Mouse (Mus musculus): ENCODE data around the gene Tbc1d1.

Tbc1d1 gene

GRCm38 (mm10) chr5:64279668-64280067, 123.6 kb downstream of the Tbc1d1 start:
- peak; percentile 50 for DNase-seq (ENCODE audit: low spot score)

DNA sequence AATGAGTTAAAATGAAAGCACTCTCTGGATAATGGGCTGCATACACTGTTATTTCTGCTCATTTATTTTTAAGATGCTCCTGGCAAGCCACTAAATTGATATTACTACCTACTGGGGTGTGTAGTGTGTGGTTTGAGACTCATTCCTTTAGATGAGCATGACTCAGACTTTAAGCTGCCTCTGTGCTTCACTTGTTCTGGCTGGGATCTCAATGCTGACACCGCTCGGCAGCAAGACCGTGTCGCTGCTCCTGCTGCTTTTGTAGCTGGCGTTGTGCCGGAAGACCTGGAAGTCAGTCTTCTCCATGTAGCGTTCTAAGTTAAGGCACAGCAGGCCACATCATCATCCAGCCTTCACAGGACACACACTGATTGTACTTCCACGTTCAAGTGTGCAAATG, 124.1 kb downstream of the Tbc1d1 start:
- DNase-seq (ENCODE audit: low spot score), result no peak

DNA sequence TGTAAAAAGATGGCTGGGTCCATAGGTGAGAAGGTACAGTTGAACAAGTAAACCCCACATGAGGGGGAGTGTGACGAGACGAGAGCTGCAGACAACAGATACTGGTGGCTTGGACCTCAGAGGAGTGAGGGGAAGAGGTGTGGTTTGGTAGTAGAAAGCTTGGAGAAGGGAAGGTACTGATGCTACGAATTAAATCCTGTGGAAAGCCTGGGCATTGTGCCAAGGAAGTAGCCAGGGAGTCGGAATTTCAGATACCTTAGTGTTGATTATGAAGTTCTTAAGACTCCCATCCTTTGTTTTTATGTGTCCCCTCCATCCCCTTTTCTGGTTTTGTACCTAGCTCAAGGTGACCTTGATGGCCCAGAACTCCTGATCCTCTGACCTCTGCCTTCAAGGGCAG, 124.5 kb downstream of the Tbc1d1 start:
- no peak for DNase-seq (ENCODE audit: low spot score)

- DNase-seq (ENCODE audit: low spot score), result no peak
These were observed 125.6 kb downstream of the Tbc1d1 start for GRCm38 (mm10) chr5:64281674-64282073.

GRCm38 (mm10) chr5:64282594-64282993, 126.5 kb downstream of the Tbc1d1 start:
- no peak for DNase-seq (ENCODE audit: low spot score)

DNA sequence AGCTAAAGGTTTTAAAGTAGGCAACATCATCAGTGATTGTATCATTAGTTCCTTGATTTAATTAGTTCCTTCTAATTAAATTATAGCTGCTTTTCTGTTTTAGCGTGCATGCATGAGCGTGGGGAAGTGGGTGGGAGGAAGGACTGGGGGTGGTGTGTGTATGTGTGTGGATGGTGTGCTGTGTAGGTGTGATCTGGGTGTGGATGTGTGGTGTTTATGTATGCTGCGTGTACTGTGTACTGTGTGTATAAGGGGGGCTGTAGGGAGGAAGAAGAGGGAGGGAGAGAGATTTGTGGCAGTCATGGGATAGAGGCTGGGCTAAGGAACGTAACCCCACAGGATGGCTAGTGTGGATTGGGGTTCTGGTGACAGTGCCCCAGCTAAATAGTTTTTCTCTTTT, 129.2 kb downstream of the Tbc1d1 start:
- no peak for DNase-seq (ENCODE audit: low spot score)

GRCm38 (mm10) chr5:64285851-64286250, 129.7 kb downstream of the Tbc1d1 start:
- no peak for DNase-seq (ENCODE audit: low spot score)

DNA sequence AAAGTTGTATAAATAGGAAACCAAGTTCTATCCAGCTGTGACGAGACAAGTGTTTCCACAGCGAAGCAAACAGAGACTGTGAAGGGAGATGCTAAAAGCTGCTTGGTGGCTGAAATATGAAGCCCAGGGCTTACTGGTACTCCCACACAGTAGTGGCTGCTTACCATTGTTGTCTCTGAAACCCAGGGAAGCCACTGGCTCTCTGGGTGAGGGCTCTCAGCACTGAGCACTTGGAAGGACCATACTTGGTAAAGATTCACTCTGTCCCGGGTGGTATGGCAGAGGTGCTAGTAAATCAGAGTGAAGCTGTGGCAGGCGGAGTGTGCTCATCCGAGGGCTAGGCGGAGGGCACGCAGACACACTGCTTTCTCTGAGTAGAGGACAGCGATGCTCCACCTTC, 131.2 kb downstream of the Tbc1d1 start:
- no peak for DNase-seq (ENCODE audit: low spot score)

- no peak for DNase-seq (ENCODE audit: low spot score)
These were observed 132.2 kb downstream of the Tbc1d1 start for GRCm38 (mm10) chr5:64288031-64288928.

- peak; percentile 59 for DNase-seq (ENCODE audit: low spot score)
These were observed 133.3 kb downstream of the Tbc1d1 start for GRCm38 (mm10) chr5:64289202-64290060.

GRCm38 (mm10) chr5:64290061-64290345, 133.9 kb downstream of the Tbc1d1 start:
- peak; percentile 57 for DNase-seq (ENCODE audit: low spot score)

GRCm38 (mm10) chr5:64291657-64292056, 135.6 kb downstream of the Tbc1d1 start:
- DNase-seq (ENCODE audit: low spot score), result no peak

GRCm38 (mm10) chr5:64295621-64296020, 139.5 kb downstream of the Tbc1d1 start:
- no peak for DNase-seq (ENCODE audit: low spot score)

GRCm38 (mm10) chr5:64296328-64296727, 140.2 kb downstream of the Tbc1d1 start:
- no peak for DNase-seq (ENCODE audit: low spot score)

GRCm38 (mm10) chr5:64297100-64297499, 141.0 kb downstream of the Tbc1d1 start:
- DNase-seq (ENCODE audit: low spot score), result no peak

DNA sequence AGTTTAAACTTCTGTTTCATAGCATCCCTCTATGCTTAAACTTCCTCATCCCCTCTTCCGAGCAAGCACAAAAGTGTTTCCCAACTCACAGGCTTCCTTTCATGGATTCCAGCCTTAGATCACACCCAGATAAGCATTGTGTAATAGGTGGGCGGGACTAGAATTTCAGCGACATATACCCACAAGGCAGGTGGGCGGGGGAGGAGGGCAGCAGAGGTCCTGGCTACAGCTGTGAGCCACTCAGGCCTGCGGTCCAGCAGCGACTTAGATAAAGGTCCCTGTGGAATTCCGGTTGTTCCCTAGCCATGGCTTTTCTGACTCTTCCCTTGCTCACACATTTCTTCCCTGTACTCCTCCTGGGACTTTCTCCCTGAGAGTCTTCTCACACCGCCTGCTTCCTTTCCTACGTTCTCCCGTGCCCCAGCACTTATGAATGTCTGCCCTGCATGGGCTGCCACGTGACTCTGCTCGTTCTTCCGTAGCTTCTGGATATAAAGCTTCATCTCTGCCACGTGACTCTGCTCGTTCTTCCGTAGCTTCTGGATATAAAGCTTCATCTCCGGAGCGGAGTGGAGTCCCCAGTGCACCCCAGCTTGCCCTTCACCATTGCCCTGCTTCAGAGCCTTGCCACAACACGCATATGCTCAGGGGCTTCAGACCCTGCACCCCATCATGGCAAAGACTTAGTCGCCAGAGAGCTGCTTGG, 142.4 kb downstream of the Tbc1d1 start:
- DNase-seq (ENCODE audit: low spot score), result peak; percentile 87

GRCm38 (mm10) chr5:64299508-64300324, 143.6 kb downstream of the Tbc1d1 start:
- DNase-seq (ENCODE audit: low spot score), result no peak

GRCm38 (mm10) chr5:64301246-64301645, 145.1 kb downstream of the Tbc1d1 start:
- no peak for DNase-seq (ENCODE audit: low spot score)

DNA sequence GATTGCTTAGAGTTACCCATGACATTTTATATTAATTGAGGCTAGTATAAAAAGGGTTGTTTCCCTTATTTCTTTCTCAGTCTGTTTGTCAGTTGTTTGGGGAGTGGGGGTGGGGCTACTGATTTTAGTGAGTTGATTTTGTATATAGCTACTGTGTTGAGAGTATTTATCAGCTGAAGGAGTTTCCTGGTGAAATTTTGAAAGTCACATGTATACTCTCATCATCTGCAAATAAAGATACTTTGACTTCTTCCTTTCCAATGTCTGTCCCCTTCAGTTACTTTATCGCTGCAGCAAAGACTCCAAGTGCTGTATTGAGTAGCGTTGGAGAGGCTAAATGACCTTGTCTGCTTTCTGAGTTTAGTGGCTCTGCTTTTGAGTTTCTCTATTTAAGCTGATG, 151.2 kb downstream of the Tbc1d1 start:
- no peak for DNase-seq (ENCODE audit: low spot score)

GRCm38 (mm10) chr5:64312295-64312694, 156.2 kb downstream of the Tbc1d1 start:
- no peak for DNase-seq (ENCODE audit: low spot score)

DNA sequence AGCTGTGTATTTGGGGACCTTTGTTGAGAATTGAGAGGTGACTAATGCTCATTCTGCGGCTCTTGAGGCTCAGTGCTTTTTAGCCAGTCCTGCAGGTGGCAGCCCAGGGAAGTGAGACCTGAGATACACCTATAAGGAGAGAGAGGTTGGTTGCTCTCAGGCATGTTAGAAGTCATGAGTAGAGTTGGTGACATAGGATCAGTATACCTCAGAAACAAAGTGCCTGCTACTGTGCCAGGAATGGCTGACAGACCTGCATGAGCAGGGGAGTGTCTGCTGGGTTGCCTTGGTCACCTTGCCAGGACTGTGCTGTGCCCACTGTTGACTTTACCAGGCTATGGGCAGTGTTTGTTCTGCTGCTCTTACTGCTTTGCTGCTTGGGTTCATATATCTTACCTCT, 157.4 kb downstream of the Tbc1d1 start:
- DNase-seq (ENCODE audit: low spot score), result no peak

Measured in yolk sac, embryonic 10.5 days (tissue).